Mouse (Mus musculus) MEL (cell line): Measurements from ENCODE around the gene Rps3. TPM values are rescaled to one million over a fixed set of nuclear protein-coding genes. Genes with fewer than 3 reads are reported as not detected.

ENCODE experiments used
- DNase-seq: peaks from one replicate; pipeline ENCODE4 v3.0.0; 2011; ENCODE audit warnings: low read depth, low spot score
- H3K27ac ChIP-seq: 2 replicates; pipeline ENCODE4 v1.5.1; 2012; ENCODE audit warnings: low read depth, mild to moderate bottlenecking, control low read depth, low read length, moderate library complexity; ENCODE audit not compliant: control insufficient read depth
- H3K27me3 ChIP-seq, 2 experiments: fragments of 150-350 bp in 1 of 2; sonication (generic) in 1 of 2; 2 replicates each; pipeline ENCODE4 v1.6.1; 2012; ENCODE audit warnings: low read length in 2 of 2, mild to moderate bottlenecking in 2 of 2, improper control_type of control experiment in 1 of 2, moderate library complexity in 1 of 2; ENCODE audit not compliant: insufficient read depth in 2 of 2, control insufficient read depth in 1 of 2
- H3K36me3 ChIP-seq, 2 experiments: 2 replicates each; pipeline ENCODE4 v1.6.1; 2012 to 2014; ENCODE audit warnings: low read length in 2 of 2, improper control_type of control experiment in 1 of 2, inconsistent platforms in 1 of 2, mild to moderate bottlenecking in 1 of 2; ENCODE audit not compliant: insufficient read depth in 2 of 2, control insufficient read depth in 1 of 2
- H3K4me1 ChIP-seq, 2 experiments: fragments of 150-350 bp in 1 of 2; sonication (generic) in 1 of 2; 2 replicates each; pipeline ENCODE4 v1.6.1; 2012; ENCODE audit warnings: low read length in 2 of 2, improper control_type of control experiment in 1 of 2, mild to moderate bottlenecking in 1 of 2; ENCODE audit not compliant: insufficient read depth in 2 of 2, control insufficient read depth in 1 of 2
- H3K4me3 ChIP-seq, 2 experiments: fragments of 150-350 bp in 1 of 2; sonication (generic) in 1 of 2; 2 replicates each; pipeline ENCODE4 v1.5.1; 2012; ENCODE audit warnings: low read depth in 2 of 2, low read length in 2 of 2, mild to moderate bottlenecking in 2 of 2, moderate library complexity in 2 of 2, control low read depth in 1 of 2, improper control_type of control experiment in 1 of 2; ENCODE audit not compliant: control insufficient read depth in 1 of 2, insufficient read depth in 1 of 2
- H3K79me2 ChIP-seq: 2 replicates; pipeline ENCODE4 v1.6.1; 2012; ENCODE audit warnings: mild to moderate bottlenecking, low read length, moderate library complexity; ENCODE audit not compliant: control insufficient read depth, poor library complexity, insufficient read depth
- H3K9ac ChIP-seq: 2 replicates; pipeline ENCODE4 v1.6.1; 2012; ENCODE audit warnings: low read depth, mild to moderate bottlenecking, control low read depth, low read length, moderate library complexity; ENCODE audit not compliant: control insufficient read depth, poor library complexity, severe bottlenecking
- H3K9me3 ChIP-seq: fragments of 150-350 bp; sonication (generic); replicated peaks from 2 replicates; pipeline ENCODE4 v1.6.1; 2012; ENCODE audit warnings: mild to moderate bottlenecking, low read length, improper control_type of control experiment, moderate library complexity; ENCODE audit not compliant: insufficient read depth
- BHLHE40 ChIP-seq: IDR thresholded peaks from 2 replicates; pipeline ENCODE4 v1.6.1; 2012; ENCODE audit warnings: low read depth, mild to moderate bottlenecking, inconsistent platforms, low read length, improper control_type of control experiment, borderline replicate concordance
- CTCF ChIP-seq, 3 experiments: IDR thresholded peaks in 2 of 3; conservative IDR thresholded peaks in 1 of 3; 2 replicates each; pipeline ENCODE4 v1.5.1; 2011 to 2012; ENCODE audit warnings: low read length in 3 of 3, low read depth in 2 of 3, mild to moderate bottlenecking in 2 of 3, improper control_type of control experiment in 1 of 3, inconsistent platforms in 1 of 3, mixed read lengths in 1 of 3, moderate library complexity in 1 of 3; ENCODE audit not compliant: control insufficient read depth in 1 of 3, insufficient read depth in 1 of 3, poor library complexity in 1 of 3, severe bottlenecking in 1 of 3
- ELF1 ChIP-seq: IDR thresholded peaks from 2 replicates; pipeline ENCODE4 v1.6.1; 2014; ENCODE audit warnings: low read depth, mild to moderate bottlenecking, inconsistent platforms, low read length, improper control_type of control experiment, moderate library complexity
- ETS1 ChIP-seq: IDR thresholded peaks from 2 replicates; pipeline ENCODE4 v1.6.1; 2012; ENCODE audit warnings: low read depth, mild to moderate bottlenecking, inconsistent platforms, low read length, improper control_type of control experiment, moderate library complexity
- GABPA ChIP-seq: IDR thresholded peaks from 2 replicates; pipeline ENCODE4 v1.6.1; 2012; ENCODE audit warnings: low read depth, mild to moderate bottlenecking, inconsistent platforms, low read length, improper control_type of control experiment, moderate library complexity
- GATA1 ChIP-seq: IDR thresholded peaks from 2 replicates; pipeline ENCODE4 v1.6.1; 2011; ENCODE audit warnings: low read depth, low read length, improper control_type of control experiment
- HCFC1 ChIP-seq: IDR thresholded peaks from 2 replicates; pipeline ENCODE4 v1.6.1; 2012; ENCODE audit warnings: low read depth, mild to moderate bottlenecking, inconsistent platforms, low read length, improper control_type of control experiment, moderate library complexity
- JUND ChIP-seq: IDR thresholded peaks from 2 replicates; pipeline ENCODE4 v1.6.1; 2011; ENCODE audit warnings: low read depth, mild to moderate bottlenecking, improper control_type of control experiment, low read length
- MAFK ChIP-seq: IDR thresholded peaks from 2 replicates; pipeline ENCODE4 v1.6.1; 2011; ENCODE audit warnings: low read depth, mild to moderate bottlenecking, low read length, improper control_type of control experiment, borderline replicate concordance
- MXI1 ChIP-seq: IDR thresholded peaks from 2 replicates; pipeline ENCODE4 v1.6.1; 2011; ENCODE audit warnings: mild to moderate bottlenecking, low read depth, low read length, improper control_type of control experiment
- MYB ChIP-seq: IDR thresholded peaks from 2 replicates; pipeline ENCODE4 v1.6.1; 2011; ENCODE audit warnings: mild to moderate bottlenecking, low read depth, low read length, improper control_type of control experiment
- NELFE ChIP-seq: IDR thresholded peaks from 2 replicates; pipeline ENCODE4 v1.6.1; 2011; ENCODE audit warnings: low read depth, low read length, improper control_type of control experiment
- NRF1 ChIP-seq: IDR thresholded peaks from 2 replicates; pipeline ENCODE4 v1.6.1; 2014; ENCODE audit warnings: low read depth, mild to moderate bottlenecking, inconsistent platforms, low read length, improper control_type of control experiment, moderate library complexity; ENCODE audit not compliant: poor library complexity, insufficient read depth, severe bottlenecking
- POLR2A ChIP-seq, 2 experiments: IDR thresholded peaks; 2 replicates each; pipeline ENCODE4 v1.6.1; 2011 to 2012; ENCODE audit warnings: low read length in 2 of 2, mild to moderate bottlenecking in 2 of 2, control low read depth in 1 of 2, improper control_type of control experiment in 1 of 2, low read depth in 1 of 2, moderate library complexity in 1 of 2; ENCODE audit not compliant: control insufficient read depth in 1 of 2, insufficient read depth in 1 of 2, poor library complexity in 1 of 2
- POLR2AphosphoS2 ChIP-seq: IDR thresholded peaks from 2 replicates; pipeline ENCODE4 v1.6.1; 2011; ENCODE audit warnings: low read length, improper control_type of control experiment
- RAD21 ChIP-seq: IDR thresholded peaks from 2 replicates; pipeline ENCODE4 v1.6.1; 2011; ENCODE audit warnings: mild to moderate bottlenecking, low read depth, low read length, improper control_type of control experiment
- RCOR1 ChIP-seq: IDR thresholded peaks from 2 replicates; pipeline ENCODE4 v1.6.1; 2012; ENCODE audit warnings: low read depth, mild to moderate bottlenecking, inconsistent platforms, low read length, improper control_type of control experiment
- SIN3A ChIP-seq: IDR thresholded peaks from 2 replicates; pipeline ENCODE4 v1.6.1; 2012; ENCODE audit warnings: low read length, improper control_type of control experiment, inconsistent platforms
- SMC3 ChIP-seq: IDR thresholded peaks from 2 replicates; pipeline ENCODE4 v1.6.1; 2011; ENCODE audit warnings: low read depth, low read length, improper control_type of control experiment
- TAL1 ChIP-seq: IDR thresholded peaks from 2 replicates; pipeline ENCODE4 v1.6.1; 2012; ENCODE audit warnings: mild to moderate bottlenecking, inconsistent platforms, low read length, moderate library complexity, mixed read lengths
- TCF12 ChIP-seq: IDR thresholded peaks from 2 replicates; pipeline ENCODE4 v1.6.1; 2014; ENCODE audit warnings: low read depth, mild to moderate bottlenecking, inconsistent platforms, low read length, improper control_type of control experiment, moderate library complexity
- UBTF ChIP-seq: IDR thresholded peaks from 2 replicates; pipeline ENCODE4 v1.6.1; 2012; ENCODE audit warnings: low read depth, mild to moderate bottlenecking, inconsistent platforms, low read length, improper control_type of control experiment, moderate library complexity, borderline replicate concordance; ENCODE audit not compliant: insufficient read depth
- ZC3H11A ChIP-seq: IDR thresholded peaks from 2 replicates; pipeline ENCODE4 v1.6.1; 2012; ENCODE audit warnings: low read depth, mild to moderate bottlenecking, inconsistent platforms, low read length, improper control_type of control experiment
- ZKSCAN1 ChIP-seq: IDR thresholded peaks from 2 replicates; pipeline ENCODE4 v1.6.1; 2012; ENCODE audit warnings: low read depth, mild to moderate bottlenecking, inconsistent platforms, low read length, improper control_type of control experiment, moderate library complexity
- polyA plus RNA-seq, 2 experiments: library from polyadenylated mRNA; stranded (reverse) in 1 of 2; unstranded in 1 of 2; fragments of >175 nt in 1 of 2; fragments of >200 nt in 1 of 2; gene quantifications; 2 replicates each; pipeline versions ENCODE4 v1.2.1 to v1.2.4; 2012; ENCODE audit warnings: low replicate concordance in 2 of 2, low read depth in 1 of 2; ENCODE audit not compliant: insufficient read length in 2 of 2, insufficient read depth in 1 of 2, missing spikeins in 1 of 2
- total RNA-seq: library from RNA; depleted of rRNA; stranded (reverse); fragments of 300-350 nt; gene quantifications from 2 replicates; pipeline ENCODE4 v1.2.3, GENCODE M21; 2012

Rps3 gene
- total and polyA plus RNA-seq, 3 experiments, result 157 to 2,287 (median 1,899) TPM

DNA sequence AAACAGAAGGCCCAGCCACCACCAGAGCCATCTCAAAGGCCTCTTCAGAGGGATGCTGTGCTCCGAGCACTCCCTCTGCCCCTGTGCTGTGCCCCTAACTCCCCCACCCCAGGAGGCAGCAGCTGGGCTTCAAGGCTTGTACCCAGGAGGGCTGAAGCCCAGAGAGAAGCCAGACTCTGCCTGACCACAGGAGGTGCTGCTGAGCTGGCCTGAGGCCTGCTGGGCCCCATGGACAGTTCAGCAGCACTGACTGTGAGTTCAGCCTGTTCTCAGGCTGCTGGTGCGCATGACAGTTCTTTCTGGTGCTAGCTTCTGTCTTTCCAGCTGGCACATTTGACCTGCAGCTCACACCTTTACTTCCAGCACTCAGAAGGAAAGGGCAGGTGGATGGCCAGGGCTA, 37.7 kb downstream of the Rps3 start:
- peaks cover 0 to 15% of the 10 kb centered on the region in 2 experiments; a peak in 2 of 4 replicates for H3K4me1 ChIP-seq
- TF ChIP-seq ELF1 (no peak), JUND (no peak), CTCF (IDR thresholded peaks at IDR 0.05 in 2 of 3, conservative IDR thresholded peaks at IDR 0.05 in 1 of 3; ENCODE audit: control insufficient read depth in 1 of 3, insufficient read depth in 1 of 3, low read depth in 2 of 3, low read length in 3 of 3, poor library complexity in 1 of 3, severe bottlenecking in 1 of 3) (0 out of 6 replicates have a peak, but pooled peaks of 1 of the 3 experiments have one; percentile 17), NRF1 (no peak), ZKSCAN1 (no peak)
- no peaks in the 10 kb centered on the region for H3K36me3 ChIP-seq
- no peaks in the 10 kb centered on the region for H3K9me3 ChIP-seq
- no peak overlapping the region for H3K9ac ChIP-seq
- H3K27me3 ChIP-seq, result no peaks in the 10 kb centered on the region; a peak in 1 of 4 replicates
- H3K79me2 ChIP-seq, result no peaks in the 10 kb centered on the region
- H3K27ac ChIP-seq, result no peak overlapping the region
- DNase-seq, result no peak
- no peak overlapping the region for H3K4me3 ChIP-seq

DNA sequence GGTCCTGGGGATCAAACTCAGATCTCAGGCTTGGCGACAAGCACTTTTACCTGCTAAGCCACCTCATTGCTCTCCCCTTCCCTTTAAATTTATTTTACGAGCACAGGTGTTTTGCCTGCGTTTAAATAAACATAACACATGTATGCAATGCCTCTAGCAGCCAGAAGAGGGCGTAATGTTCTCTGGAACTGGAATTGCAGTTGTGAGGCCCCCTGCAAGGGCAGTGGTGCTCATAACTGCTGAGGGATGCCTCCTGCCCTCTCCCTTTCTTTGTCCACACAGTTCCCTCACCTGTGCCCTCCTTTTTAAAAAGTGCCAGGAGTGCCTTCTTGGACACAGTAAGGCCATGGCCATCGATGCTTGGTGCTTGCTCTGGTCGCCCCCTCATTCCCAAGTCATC, 39.5 kb downstream of the Rps3 start:
- Histone ChIP-seq H3K79me2 (no peaks in the 10 kb centered on the region), H3K9ac (no peak overlapping the region), H3K27ac (no peak overlapping the region), H3K27me3 (no peaks in the 10 kb centered on the region; a peak in 2 of 4 replicates), H3K4me1 (peaks cover 0 to 4% of the 10 kb centered on the region in 2 experiments; a peak in 1 of 4 replicates), H3K4me3 (no peak overlapping the region), H3K9me3 (no peaks in the 10 kb centered on the region), H3K36me3 (no peaks in the 10 kb centered on the region)
- peak; percentile 42 for DNase-seq
- peak; percentile 58 for TF ChIP-seq SMC3
- TF ChIP-seq RAD21, result peak; percentile 31
- TF ChIP-seq CTCF (IDR thresholded peaks at IDR 0.05 in 2 of 3, conservative IDR thresholded peaks at IDR 0.05 in 1 of 3; ENCODE audit: control insufficient read depth in 1 of 3, insufficient read depth in 1 of 3, low read depth in 2 of 3, low read length in 3 of 3, poor library complexity in 1 of 3, severe bottlenecking in 1 of 3), result peak; percentile 36 to 74 (median 59)
- no peak for TF ChIP-seq UBTF
- TF ChIP-seq POLR2AphosphoS2, result no peak
- TF ChIP-seq POLR2A (IDR thresholded peaks at IDR 0.05; ENCODE audit: control insufficient read depth in 1 of 2, insufficient read depth in 1 of 2, low read depth in 1 of 2, low read length in 2 of 2, poor library complexity in 1 of 2), result no peak
- TF ChIP-seq ZKSCAN1, result no peak
- no peak for TF ChIP-seq GABPA
- TF ChIP-seq TCF12, result no peak

DNA sequence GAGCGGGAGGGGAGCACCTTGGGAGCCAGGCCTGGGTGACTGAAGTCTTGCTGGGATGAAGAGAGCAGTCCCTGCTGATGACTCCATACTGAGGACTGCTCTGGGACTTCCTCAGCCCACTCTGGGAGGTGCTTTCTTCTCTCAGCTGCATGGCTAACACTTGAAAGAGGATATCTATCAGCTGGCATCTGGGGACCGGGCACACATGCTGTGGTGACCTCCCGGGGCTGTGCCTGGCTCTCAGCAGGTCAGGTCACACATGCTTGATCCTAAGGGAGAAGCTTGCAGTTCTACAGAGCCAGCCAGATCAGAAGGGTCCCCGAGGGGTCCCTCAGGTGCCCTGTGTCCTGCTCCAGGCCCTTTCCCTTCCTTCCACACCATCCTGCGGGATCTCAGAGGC, 40.4 kb downstream of the Rps3 start:
- H3K9me3 ChIP-seq, result no peaks in the 10 kb centered on the region
- no peak for DNase-seq
- no peaks in the 10 kb centered on the region for H3K4me1 ChIP-seq
- H3K9ac ChIP-seq, result no peak overlapping the region
- H3K27me3 ChIP-seq, result no peaks in the 10 kb centered on the region; a peak in 2 of 4 replicates
- no peak overlapping the region for H3K27ac ChIP-seq
- H3K79me2 ChIP-seq, result no peaks in the 10 kb centered on the region
- TF ChIP-seq RCOR1 (no peak), BHLHE40 (no peak), HCFC1 (no peak), NELFE (no peak), MAFK (no peak), JUND (no peak), GATA1 (no peak), TCF12 (no peak), MXI1 (no peak), ZC3H11A (no peak), UBTF (no peak), SIN3A (no peak), ETS1 (no peak), MYB (no peak), CTCF (IDR thresholded peaks at IDR 0.05 in 2 of 3, conservative IDR thresholded peaks at IDR 0.05 in 1 of 3; ENCODE audit: control insufficient read depth in 1 of 3, insufficient read depth in 1 of 3, low read depth in 2 of 3, low read length in 3 of 3, poor library complexity in 1 of 3, severe bottlenecking in 1 of 3) (no peak), TAL1 (no peak)
- no peaks in the 10 kb centered on the region for H3K36me3 ChIP-seq
- no peak overlapping the region for H3K4me3 ChIP-seq
